Mouse (Mus musculus) liver, postnatal 0 days (tissue): ENCODE data around the gene Spsb4.

Experiments
- CTCF ChIP-seq: sonication (generic); IDR thresholded peaks from 2 replicates; pipeline ENCODE4 v1.5.1; 2016; ENCODE audit warnings: antibody characterized with exemption, low read depth
- EP300 ChIP-seq: IDR thresholded peaks from 2 replicates; pipeline ENCODE4 v1.6.1; 2016; ENCODE audit warnings: antibody characterized with exemption, low read depth, mild to moderate bottlenecking

DNA sequence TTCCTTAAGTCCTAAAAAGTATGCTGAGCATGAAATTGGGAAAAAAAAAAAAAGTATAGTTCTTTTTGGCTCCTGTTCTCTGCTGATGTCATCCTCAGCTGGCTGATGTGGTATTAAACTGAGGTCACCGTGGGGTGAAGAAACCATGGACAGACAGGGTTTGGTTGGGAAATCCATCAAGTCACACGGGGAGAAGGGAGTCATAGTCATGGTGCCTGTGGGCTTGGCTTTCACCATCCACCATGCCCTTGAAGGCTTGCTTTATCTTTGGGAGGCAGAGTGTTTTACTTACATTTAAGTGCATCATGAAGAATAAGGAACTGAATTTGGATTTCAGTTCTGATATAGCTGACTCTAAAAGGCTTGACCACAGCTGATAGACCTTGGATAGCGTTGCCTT is 19.4 kb upstream of the Spsb4 start:
- TF ChIP-seq CTCF = no peak
- TF ChIP-seq EP300 = no peak
